Mouse (Mus musculus) regulatory T cell (primary cell): ENCODE measurements at regions not wholly inside any gene's neighbourhood (a gene's known extent, or its start where the extent isn't known, plus 50 kb on each side); places are given as distances from the start of the nearest gene placed in this dataset.

Experiments used
- in situ Hi-C: fragments of 300-600 bp; cut with MboI, MseI; formaldehyde crosslinking; loops from one replicate; pipeline ENCODE4 v1.15.1; 2025; ENCODE audit warnings: high pct_unique_total_duplicates

DNA sequence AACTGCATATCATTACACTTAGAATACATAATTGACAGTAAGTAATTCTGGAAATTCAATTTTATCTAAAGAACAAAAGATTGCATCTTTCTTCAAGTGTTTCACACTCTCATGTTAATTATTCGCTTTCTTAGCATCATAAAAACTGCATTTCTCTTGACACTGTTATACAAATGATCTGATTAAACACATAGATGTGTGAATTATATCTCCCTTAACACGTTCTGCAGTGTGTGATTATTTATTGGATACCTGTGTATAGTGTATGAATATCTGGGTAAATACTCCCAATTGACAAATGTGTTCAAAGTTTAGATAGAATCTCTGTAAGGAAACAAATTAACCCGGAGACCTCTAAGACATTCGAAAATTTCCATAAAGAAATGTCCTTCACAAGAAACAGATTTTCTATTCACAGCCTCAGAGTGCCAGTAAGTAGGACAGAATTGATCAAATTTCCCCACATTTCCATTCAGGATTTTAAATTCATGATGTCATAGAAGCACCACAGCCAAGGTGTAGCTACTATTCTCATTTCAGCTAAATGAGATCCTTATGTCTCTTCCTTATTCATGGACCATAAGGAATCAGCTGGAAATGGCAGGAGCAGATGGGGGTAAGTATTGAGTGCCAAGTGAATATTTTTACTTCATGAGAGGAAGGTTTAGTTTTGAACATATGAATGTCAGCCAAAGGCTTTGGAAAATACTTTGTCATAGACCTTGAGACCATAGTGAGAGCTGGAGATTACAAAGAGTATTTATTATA lies 2231.6 kb downstream of the Pcdh9 start:
- in situ Hi-C loops = no loop called here

DNA sequence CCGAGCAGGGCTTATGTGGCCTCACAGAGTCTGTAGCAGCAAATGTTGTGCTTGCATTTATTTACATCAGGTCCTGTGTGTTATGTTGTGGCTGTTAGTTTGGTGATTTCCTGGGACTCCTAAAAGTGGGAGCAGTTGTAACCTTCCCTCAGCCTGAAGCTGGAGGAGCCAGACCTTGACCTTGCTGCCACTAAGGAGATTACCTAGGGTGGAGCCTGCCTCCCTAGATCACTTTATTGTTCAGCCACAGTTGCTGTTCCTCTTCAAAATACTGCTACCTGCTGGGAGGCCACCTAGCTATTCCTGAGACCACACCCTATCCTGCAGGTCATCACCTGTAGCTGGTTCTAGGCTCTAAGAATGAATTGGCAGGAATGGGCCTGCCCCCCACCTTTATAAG lies 2234.5 kb downstream of the Pcdh9 start:
- in situ Hi-C loops = no loop called here

DNA sequence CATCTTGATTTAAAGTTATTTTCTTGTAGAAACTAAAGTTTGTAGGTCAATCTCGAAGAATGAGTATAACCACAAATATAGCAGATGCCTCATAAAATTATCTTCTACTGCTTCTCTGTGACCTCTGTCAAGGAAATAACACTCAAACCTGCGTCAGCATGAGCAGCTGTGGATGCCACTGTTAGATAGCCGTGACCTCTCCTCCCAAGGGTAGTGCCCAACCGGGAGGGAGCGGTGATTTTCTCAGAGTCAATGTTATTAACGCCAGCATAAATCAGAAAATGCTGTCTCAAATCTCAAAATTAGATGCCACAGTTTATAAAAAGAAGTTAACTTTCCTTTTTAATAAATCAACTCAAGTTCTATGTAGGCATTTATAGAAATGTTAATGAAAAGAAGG lies 2259.5 kb downstream of the Pcdh9 start:
- in situ Hi-C loops = no loop called here

DNA sequence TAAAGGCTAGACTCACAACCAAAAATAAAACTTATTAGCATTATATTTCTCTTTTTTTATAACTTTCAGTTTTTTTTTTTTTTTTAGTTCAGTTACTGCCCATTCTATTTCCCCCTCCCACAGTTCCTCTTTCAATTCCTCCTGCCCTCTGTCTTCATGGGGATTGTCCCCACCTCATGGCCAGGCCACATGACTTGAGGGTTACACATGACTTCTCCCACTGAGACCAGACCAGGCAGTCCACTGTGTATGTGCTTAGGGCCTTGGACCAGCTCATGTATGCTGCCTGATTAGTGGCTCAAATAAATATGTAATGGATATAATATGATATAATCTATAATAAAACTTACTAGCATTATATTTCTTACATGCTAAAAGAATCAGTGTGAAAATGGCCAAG lies 2276.1 kb downstream of the Pcdh9 start:
- in situ Hi-C loops = no loop called here

DNA sequence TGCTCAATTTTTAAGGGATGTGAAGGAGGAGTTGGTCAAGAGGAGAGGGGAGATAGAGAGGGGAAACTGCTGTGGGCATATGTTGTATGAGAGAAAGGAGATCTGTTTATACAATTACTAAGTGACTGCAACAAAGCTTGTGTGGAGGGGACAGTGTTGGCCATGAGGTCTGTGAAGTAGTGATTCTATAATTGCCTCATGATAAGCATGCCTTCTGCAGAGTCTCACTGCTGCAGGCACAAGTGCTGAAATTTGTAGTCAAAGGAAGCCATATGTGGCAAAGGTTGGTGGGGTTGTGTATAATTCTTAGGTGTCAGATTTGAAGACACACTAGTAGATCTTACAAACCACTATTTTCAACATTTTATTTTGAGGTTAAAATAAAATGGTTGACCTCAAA lies 2285.9 kb downstream of the Pcdh9 start:
- in situ Hi-C loops = no loop called here

DNA sequence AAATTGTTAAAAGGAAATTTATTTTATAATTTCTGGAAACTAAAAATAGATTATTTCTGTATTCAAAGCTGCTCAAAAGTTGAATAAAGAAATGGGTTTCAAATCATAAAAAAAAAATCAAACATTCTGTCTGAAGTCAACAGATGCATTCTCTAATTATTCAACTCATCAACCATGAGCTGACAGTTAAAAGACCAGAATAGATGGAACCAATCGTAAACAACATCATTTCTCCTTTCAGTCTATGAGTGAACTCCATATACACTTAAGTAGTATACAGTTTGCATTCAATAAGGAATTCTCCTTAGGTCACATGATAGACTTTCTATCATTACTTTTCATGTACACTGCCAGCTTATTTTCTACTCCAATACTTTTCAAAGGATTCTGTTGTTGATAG lies 2308.0 kb downstream of the Pcdh9 start:
- in situ Hi-C loops = loop anchor here (10.0 kb wide), 1 partner anchor 1748 kb away; no protein-coding TSS in a partner anchor

DNA sequence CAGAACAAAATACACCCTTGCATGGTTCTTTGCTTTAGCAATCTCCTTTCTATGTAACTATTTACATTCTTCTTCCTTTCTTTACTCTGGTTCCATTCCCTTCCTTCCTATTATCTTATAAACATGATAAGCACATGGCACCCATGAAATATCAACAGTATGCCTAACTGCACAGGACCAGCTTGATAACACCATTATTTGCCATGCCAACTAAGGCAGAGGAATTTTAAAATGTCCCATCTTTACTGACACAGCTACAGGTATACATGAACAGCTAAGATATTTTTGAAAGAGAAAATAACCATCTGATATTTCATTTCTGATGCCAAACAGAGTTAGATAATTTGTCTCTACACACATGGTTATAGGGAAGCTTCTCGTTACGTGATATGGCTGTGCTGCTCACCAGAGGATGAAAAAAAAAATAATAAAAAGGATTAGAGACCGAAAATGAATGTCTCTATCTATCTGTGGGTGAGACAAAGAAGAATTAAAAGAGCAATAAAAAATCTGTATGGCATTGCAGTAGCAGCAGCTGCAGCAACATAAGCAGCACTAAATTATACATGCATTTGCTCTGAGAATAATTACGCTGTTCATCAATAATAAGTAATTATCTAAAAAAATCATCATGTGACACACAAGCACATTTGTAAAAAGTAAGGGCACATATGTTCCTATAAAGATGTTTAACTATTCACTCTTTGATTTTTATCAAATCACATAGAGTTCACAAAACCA lies 2308.6 kb downstream of the Pcdh9 start:
- in situ Hi-C loops = loop anchor here (10.0 kb wide), 1 partner anchor 1747 kb away; no protein-coding TSS in a partner anchor

DNA sequence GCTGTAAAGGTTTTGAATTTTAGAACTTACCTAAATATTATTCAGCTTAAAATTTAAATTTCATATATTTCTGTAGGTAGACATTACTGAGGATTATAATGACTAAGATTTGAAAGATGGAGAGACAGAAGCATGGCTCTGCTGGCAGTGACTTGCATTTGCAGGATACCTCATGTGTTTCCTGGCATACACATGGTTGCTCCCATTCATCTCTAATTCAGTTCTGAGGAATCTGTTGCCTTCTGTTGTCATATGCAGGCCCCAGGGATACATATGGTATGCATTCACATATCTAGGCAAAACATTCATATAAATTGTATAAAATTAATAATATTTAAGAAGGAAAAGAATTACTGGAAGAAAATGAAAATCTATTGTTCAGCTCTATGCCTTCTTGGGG lies 2321.4 kb downstream of the Pcdh9 start:
- in situ Hi-C loops = no loop called here

DNA sequence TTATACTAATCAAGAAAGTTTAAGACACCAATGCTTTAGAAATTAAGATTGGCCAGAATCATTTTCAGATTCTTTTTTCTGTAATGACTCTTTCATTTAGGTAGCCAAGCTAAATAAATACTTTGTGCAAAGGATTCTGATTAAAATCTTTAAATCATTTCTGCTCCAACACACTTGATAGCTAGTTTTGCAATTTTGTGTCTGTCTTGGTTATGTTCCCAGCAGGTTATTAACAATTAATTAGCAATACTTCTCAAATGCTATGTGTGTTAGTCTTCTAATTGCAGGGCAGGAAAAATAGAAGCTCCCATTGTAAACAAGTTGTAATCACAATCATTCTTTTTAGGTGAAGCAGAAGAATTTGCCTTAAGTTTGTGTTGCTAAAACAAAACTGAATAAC lies 2351.3 kb downstream of the Pcdh9 start:
- in situ Hi-C loops = no loop called here

DNA sequence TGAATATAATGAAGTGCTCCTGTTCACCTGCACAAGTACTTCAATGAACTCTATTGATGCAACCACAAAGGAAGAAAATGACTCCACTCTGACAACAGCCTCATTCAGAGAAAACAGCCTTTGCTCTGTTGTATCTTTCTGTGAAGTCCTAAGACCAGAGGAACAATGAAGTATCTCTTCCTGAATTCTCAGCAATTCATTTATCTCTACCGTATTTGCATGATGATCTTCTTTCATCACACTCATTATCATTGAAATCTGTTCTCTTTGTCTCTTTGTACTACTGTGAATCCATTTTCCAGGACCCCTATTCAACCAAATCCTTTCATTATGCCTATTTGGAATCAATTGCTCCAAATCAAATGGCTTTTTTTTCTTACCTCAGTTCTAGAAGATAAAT lies 2355.5 kb downstream of the Pcdh9 start:
- in situ Hi-C loops = no loop called here

DNA sequence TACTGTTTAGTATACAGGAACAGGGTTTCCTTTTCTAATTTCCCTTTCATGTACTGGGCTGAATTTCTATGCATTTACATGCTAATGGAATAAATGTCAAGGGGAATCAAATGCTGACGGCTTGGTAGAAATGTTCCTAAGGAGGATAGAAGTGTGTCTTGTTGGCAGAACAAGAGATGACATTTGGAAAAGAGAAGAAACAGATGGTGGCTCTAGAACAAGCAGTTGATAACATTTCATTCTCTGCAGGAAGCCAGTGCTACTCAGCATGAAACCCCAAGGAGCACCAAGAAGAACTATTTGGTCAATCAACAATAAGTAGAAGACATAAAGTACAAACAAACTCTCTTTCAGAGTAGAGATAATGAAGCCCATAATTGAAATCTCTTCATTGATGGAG lies 2392.0 kb downstream of the Pcdh9 start:
- in situ Hi-C loops = no loop called here

DNA sequence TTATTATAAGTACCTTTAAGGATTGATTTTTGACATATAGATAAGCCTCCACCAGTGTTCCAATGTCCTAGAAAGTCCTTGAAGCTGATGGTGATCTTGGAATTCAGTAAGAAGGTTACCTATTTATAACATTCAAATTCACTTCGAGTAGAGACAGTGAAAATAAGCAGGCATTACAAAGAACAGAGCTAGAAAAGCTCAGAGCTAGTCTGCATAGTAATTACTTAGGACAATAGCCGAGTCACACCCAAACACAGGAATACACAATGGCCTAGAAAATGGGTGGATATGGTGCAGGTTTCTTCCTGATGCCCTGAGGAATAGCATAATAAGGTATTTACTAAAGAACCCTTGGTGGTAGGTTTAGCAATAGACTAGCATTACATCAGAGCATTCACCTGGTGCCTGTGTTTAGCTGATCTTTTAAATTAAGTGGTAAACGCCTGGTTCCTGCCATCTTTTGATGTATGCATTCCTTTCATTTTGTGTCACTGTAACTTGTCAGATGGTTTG lies 2412.1 kb downstream of the Pcdh9 start:
- in situ Hi-C loops = no loop called here

DNA sequence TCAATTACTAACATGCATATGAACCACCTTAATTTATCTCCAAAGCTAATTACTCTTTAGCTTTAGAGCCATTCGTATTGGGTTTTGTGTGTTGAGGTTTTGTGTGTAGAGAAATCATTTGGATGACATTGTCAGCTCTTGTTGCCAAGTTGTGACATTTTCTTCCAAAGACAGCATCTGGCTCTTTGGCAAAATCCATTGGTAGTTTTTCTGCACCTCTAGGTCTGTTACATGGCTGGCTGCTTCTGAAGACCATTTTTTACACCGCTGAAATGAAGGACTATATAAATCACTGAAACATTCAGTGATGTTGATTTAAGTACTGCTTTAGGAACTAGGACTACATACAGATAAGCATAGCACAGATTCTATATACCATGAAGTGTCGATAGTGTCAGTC lies 2426.6 kb downstream of the Pcdh9 start:
- in situ Hi-C loops = no loop called here

DNA sequence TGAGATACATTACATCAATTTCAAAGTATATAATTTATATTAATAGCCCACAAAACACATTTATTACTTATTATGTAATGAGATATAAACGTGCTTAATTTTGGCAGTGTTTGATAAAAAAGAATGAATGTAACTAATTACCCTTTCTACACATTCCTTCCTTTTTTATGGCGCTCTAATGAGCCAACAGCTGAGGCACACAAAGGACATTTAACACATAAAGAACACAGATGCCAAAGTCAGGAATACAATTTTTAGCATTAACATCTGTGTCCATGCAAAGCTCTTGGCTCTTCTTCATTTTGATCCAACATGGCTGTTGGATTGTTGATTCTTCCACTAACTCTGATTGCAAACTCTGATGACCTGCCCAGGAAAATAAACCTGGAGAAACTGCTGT lies 2427.8 kb downstream of the Pcdh9 start:
- in situ Hi-C loops = no loop called here

DNA sequence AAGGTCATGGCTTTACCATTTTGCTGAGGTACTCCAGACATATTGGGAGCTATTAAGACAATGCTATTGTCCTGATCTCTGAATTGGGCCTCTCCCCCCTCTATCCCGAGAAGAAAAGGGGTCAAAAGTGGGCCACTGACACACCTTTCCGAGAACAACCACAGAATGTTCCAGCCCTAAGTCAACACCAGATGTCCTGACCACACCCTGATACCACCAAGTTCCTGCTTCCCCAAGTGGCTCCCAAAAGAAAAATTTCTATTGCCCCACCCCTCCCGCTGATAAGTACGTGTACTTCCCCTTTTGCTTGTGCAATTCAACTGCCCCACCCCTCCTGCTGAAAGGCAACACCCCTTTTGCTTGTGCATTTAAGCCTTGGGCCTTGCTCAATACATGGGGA lies 2431.7 kb downstream of the Pcdh9 start:
- in situ Hi-C loops = no loop called here
